Mouse (Mus musculus) mouse trophoblast stem cell (cell line): ENCODE data around the gene Sirpa.

Experiments used
- in situ Hi-C, 2 experiments: fragments of 300-500 bp; cut with MseI, MboI; formaldehyde crosslinking; loops; 2 replicates in 1 of 2; 3 replicates in 1 of 2; pipeline ENCODE4 v1.15.1; 2025

The Sirpa gene

GRCm38 (mm10) chr2:129606269-129606668 lies 13.6 kb downstream of the Sirpa start:
- in situ Hi-C loops: no loop called here

- in situ Hi-C loops: no loop called here
Observed at GRCm38 (mm10) chr2:129606899-129607298, 14.3 kb downstream of the Sirpa start.

GRCm38 (mm10) chr2:129613971-129614370 lies 21.3 kb downstream of the Sirpa start:
- in situ Hi-C loops: no loop called here

- in situ Hi-C loops: no loop called here
Observed at GRCm38 (mm10) chr2:129614482-129615185, 22.0 kb downstream of the Sirpa start.

- in situ Hi-C loops: no loop called here
Observed at GRCm38 (mm10) chr2:129620148-129620547, 27.5 kb downstream of the Sirpa start.

- in situ Hi-C loops: no loop called here
Observed at GRCm38 (mm10) chr2:129620881-129621280, 28.2 kb downstream of the Sirpa start.

GRCm38 (mm10) chr2:129621654-129622490 lies 29.2 kb downstream of the Sirpa start:
- in situ Hi-C loops: no loop called here

GRCm38 (mm10) chr2:129622918-129623317 lies 30.3 kb downstream of the Sirpa start:
- in situ Hi-C loops: no loop called here

GRCm38 (mm10) chr2:129623771-129624170 lies 31.1 kb downstream of the Sirpa start:
- in situ Hi-C loops: no loop called here

- in situ Hi-C loops: no loop called here
Observed at GRCm38 (mm10) chr2:129624246-129624918, 31.7 kb downstream of the Sirpa start.

- in situ Hi-C loops: no loop called here
Observed at GRCm38 (mm10) chr2:129624956-129625355, 32.3 kb downstream of the Sirpa start.

- in situ Hi-C loops: no loop called here
Observed at GRCm38 (mm10) chr2:129625845-129626244, 33.2 kb downstream of the Sirpa start.

- in situ Hi-C loops: no loop called here
Observed at GRCm38 (mm10) chr2:129626621-129627061, 34.0 kb downstream of the Sirpa start.

- in situ Hi-C loops: no loop called here
Observed at GRCm38 (mm10) chr2:129627133-129627532, 34.5 kb downstream of the Sirpa start.

- in situ Hi-C loops: no loop called here
Observed at GRCm38 (mm10) chr2:129627811-129628210, 35.2 kb downstream of the Sirpa start.

- in situ Hi-C loops: no loop called here
Observed at GRCm38 (mm10) chr2:129628456-129629185, 36.0 kb downstream of the Sirpa start.

GRCm38 (mm10) chr2:129629786-129630531 lies 37.3 kb downstream of the Sirpa start:
- in situ Hi-C loops: no loop called here

- in situ Hi-C loops: no loop called here
Observed at GRCm38 (mm10) chr2:129630532-129630886, 37.9 kb downstream of the Sirpa start.

GRCm38 (mm10) chr2:129630978-129631660 lies 38.5 kb downstream of the Sirpa start:
- in situ Hi-C loops: no loop called here

GRCm38 (mm10) chr2:129632324-129632723 lies 39.7 kb downstream of the Sirpa start:
- in situ Hi-C loops: no loop called here
